In genomic region chr11:105951601-105952044, GRCm38 (mm10) we compare ENCODE assay signal across 22 mouse cellular contexts. TPM values are rescaled to one million over a fixed set of nuclear protein-coding genes. Genes with fewer than 3 reads are reported as not detected.
DNase-seq lines count a peak whose midpoint lies in the region; ATAC-seq and TF ChIP-seq lines count a peak whose summit lies in the region.
"Had no signal": no experiment of that assay in that cellular context is flagged by ENCODE, and none has a peak within 500 bp of the region (broad histone marks: within the 10 kb centered on the region; RNA-seq: fewer than 3 reads in every experiment).

No protein-coding gene starts in this region.

- no peak overlapping the region for H3K9ac ChIP-seq in embryonic facial prominence, embryonic 11.5 days (replicated peaks; ENCODE audit: low read length)
- H3K9ac ChIP-seq in liver, embryonic 12.5 days, result no peak overlapping the region
- H3K9ac ChIP-seq: lung, embryonic 15.5 days; neural tube, embryonic 12.5 days had no signal

- H3K27me3 ChIP-seq in embryonic facial prominence, embryonic 11.5 days (ENCODE audit: control insufficient read depth, insufficient read depth, low read length), result no peaks in the 10 kb centered on the region
- 0 out of 2 replicates have a peak, but pooled peaks cover 3% of the 10 kb centered on the region for H3K27me3 ChIP-seq in embryonic facial prominence, embryonic 10.5 days (replicated peaks; ENCODE audit: low read depth, poor library complexity, severe bottlenecking)
- no peaks in the 10 kb centered on the region for H3K27me3 ChIP-seq in small intestine, adult 2 months (ENCODE audit: control insufficient read depth, insufficient read depth, low read length)
- peaks cover 32% of the 10 kb centered on the region for H3K27me3 ChIP-seq in liver, embryonic 12.5 days (replicated peaks)
- H3K27me3 ChIP-seq: lung, embryonic 15.5 days; neural tube, embryonic 12.5 days had no signal

- no peak for ATAC-seq in embryonic facial prominence, embryonic 11.5 days (replicated peaks; ENCODE audit: insufficient number of reproducible peaks, low FRiP score, low TSS enrichment, low read depth)
- ATAC-seq in liver, embryonic 12.5 days, result no peak
- ATAC-seq: midbrain, embryonic 16.5 days had no signal

- H3K27ac ChIP-seq in embryonic facial prominence, embryonic 11.5 days (replicated peaks; ENCODE audit: low read depth, low read length), result no peak overlapping the region
- no peak overlapping the region for H3K27ac ChIP-seq in embryonic facial prominence, embryonic 10.5 days (replicated peaks)
- H3K27ac ChIP-seq in small intestine, adult 2 months (ENCODE audit: insufficient read depth, low read depth, low read length), result peak overlapping the region; percentile 89; the same call in 1 of the 2 replicates
- no peak overlapping the region for H3K27ac ChIP-seq in liver, embryonic 12.5 days
- H3K27ac ChIP-seq: forebrain, embryonic 10.5 days; lung, embryonic 15.5 days; neural tube, embryonic 12.5 days had no signal

- no peak overlapping the region for H3K4me3 ChIP-seq in embryonic facial prominence, embryonic 11.5 days (ENCODE audit: low read depth, low read length)
- no peak overlapping the region for H3K4me3 ChIP-seq in embryonic facial prominence, embryonic 10.5 days
- no peak overlapping the region for H3K4me3 ChIP-seq in small intestine, adult 2 months (ENCODE audit: low read depth, low read length)
- no peak overlapping the region for H3K4me3 ChIP-seq in liver, embryonic 12.5 days
- H3K4me3 ChIP-seq: forebrain, embryonic 10.5 days; lung, embryonic 15.5 days; neural tube, embryonic 12.5 days had no signal

- no peak for TF ChIP-seq POLR2A in small intestine, adult 2 months (IDR thresholded peaks at IDR 0.05; ENCODE audit: low read depth, low read length)

- H3K4me2 ChIP-seq in embryonic facial prominence, embryonic 11.5 days (ENCODE audit: low read depth, low read length), result no peak overlapping the region
- H3K4me2 ChIP-seq in liver, embryonic 12.5 days, result no peak overlapping the region
- H3K4me2 ChIP-seq: liver, embryonic 11.5 days; lung, embryonic 15.5 days; neural tube, embryonic 12.5 days had no signal

- 33% methylated on average over 3 of the region's 3 CpGs for WGBS in embryonic facial prominence, embryonic 11.5 days
- 33% methylated on average over 3 of the region's 3 CpGs for WGBS in embryonic facial prominence, embryonic 10.5 days
- 69% methylated on average over 3 of the region's 3 CpGs for whole genome bisulfite sequencing in small intestine, adult 2 months
- WGBS in liver, embryonic 12.5 days (ENCODE audit: insufficient replicate concordance), result 48% methylated on average over 3 of the region's 3 CpGs

- H3K4me1 ChIP-seq in embryonic facial prominence, embryonic 11.5 days (ENCODE audit: control insufficient read depth, insufficient read depth, low read length), result no peaks in the 10 kb centered on the region
- peaks cover 28% of the 10 kb centered on the region for H3K4me1 ChIP-seq in embryonic facial prominence, embryonic 10.5 days
- H3K4me1 ChIP-seq in small intestine, adult 2 months (ENCODE audit: control insufficient read depth, insufficient read depth, insufficient read length, low read length), result peaks cover 46% of the 10 kb centered on the region
- H3K4me1 ChIP-seq in liver, embryonic 12.5 days, result peaks cover 7% of the 10 kb centered on the region
- H3K4me1 ChIP-seq: neural tube, embryonic 12.5 days had no signal

- no peak for TF ChIP-seq CTCF in small intestine, adult 2 months (IDR thresholded peaks at IDR 0.05; ENCODE audit: extremely low read depth, insufficient read length, insufficient replicate concordance, low read depth, low read length)

- no peaks in the 10 kb centered on the region for H3K36me3 ChIP-seq in embryonic facial prominence, embryonic 11.5 days (replicated peaks; ENCODE audit: control insufficient read depth, insufficient read depth, low read depth, low read length)
- H3K36me3 ChIP-seq in embryonic facial prominence, embryonic 10.5 days (replicated peaks), result no peaks in the 10 kb centered on the region
- no peaks in the 10 kb centered on the region for H3K36me3 ChIP-seq in small intestine, adult 2 months (ENCODE audit: control insufficient read depth, insufficient read depth, low read length)
- no peaks in the 10 kb centered on the region for H3K36me3 ChIP-seq in liver, embryonic 12.5 days
- H3K36me3 ChIP-seq: forebrain, embryonic 10.5 days; lung, embryonic 15.5 days; neural tube, embryonic 12.5 days had no signal

- DNase-seq in embryonic facial prominence, embryonic 11.5 days (ENCODE audit: low spot score), result peak; percentile 14
- no peak for DNase-seq in embryonic facial prominence, embryonic 10.5 days (ENCODE audit: low spot score)
- DNase-seq in kidney, adult 11 months, result peak; percentile 71
- DNase-seq in kidney, postnatal 10 days, result peak; percentile 56
- no peak for DNase-seq in heart, adult 18-20 months
- no peak for DNase-seq in T-cell, adult 2 months (ENCODE audit: low spot score)
- DNase-seq: cerebellum, adult 11-12 months; thymus, adult 18-20 months had no signal

- H3K9me3 ChIP-seq in embryonic facial prominence, embryonic 11.5 days (replicated peaks; ENCODE audit: control insufficient read depth, low read length), result no peaks in the 10 kb centered on the region
- H3K9me3 ChIP-seq in embryonic facial prominence, embryonic 10.5 days, result no peaks in the 10 kb centered on the region
- H3K9me3 ChIP-seq in liver, embryonic 12.5 days (replicated peaks), result no peaks in the 10 kb centered on the region
- H3K9me3 ChIP-seq: forebrain, embryonic 10.5 days; lung, embryonic 15.5 days; neural tube, embryonic 12.5 days had no signal

RNA-seq across cellular contexts. Expression of gene Cyb561, which starts 1.5 kb away (rescaled TPM):
- 9.9 and 13.4 TPM in 2 replicates for polyA plus RNA-seq in embryonic facial prominence, embryonic 11.5 days (2014; fragmentation: Nextera tagmentation; extraction: Ambion mirVana)
- 13.2 and 14.0 TPM in 2 replicates for polyA plus RNA-seq in embryonic facial prominence, embryonic 10.5 days (2016; fragmentation: Nextera tagmentation; extraction: Ambion mirVana)
- polyA plus RNA-seq in small intestine, adult 2 months (2012; rRNA removed), result 36.2 and 56.3 TPM in 2 replicates
- 1.9 TPM in 2 replicates for polyA plus RNA-seq in liver, embryonic 12.5 days (2016; fragmentation: Nextera tagmentation; extraction: Ambion mirVana)
- 1 to 10 TPM; 6.9 to 9.0 TPM for total RNA-seq in heart, adult 18-20 months (2021)

RNA-seq across cellular contexts. Expression of gene Ace, which starts 16.1 kb away (rescaled TPM):
- 0.41 and 0.47 TPM in 2 replicates for polyA plus RNA-seq in embryonic facial prominence, embryonic 11.5 days (2014; fragmentation: Nextera tagmentation; extraction: Ambion mirVana)
- 0.45 and 0.50 TPM in 2 replicates for polyA plus RNA-seq in embryonic facial prominence, embryonic 10.5 days (2016; fragmentation: Nextera tagmentation; extraction: Ambion mirVana)
- polyA plus RNA-seq in small intestine, adult 2 months (2012; rRNA removed), result 176 and 892 TPM in 2 replicates
- 0.07 TPM in 2 replicates for polyA plus RNA-seq in liver, embryonic 12.5 days (2016; fragmentation: Nextera tagmentation; extraction: Ambion mirVana)
- total RNA-seq in heart, adult 18-20 months (2021), result 10 to 100 TPM; 22.2 to 25.1 TPM

RNA-seq across cellular contexts. Expression of gene Ace3, which starts 42.9 kb away (rescaled TPM):
- not detected in 2 replicates for polyA plus RNA-seq in embryonic facial prominence, embryonic 11.5 days (2014; fragmentation: Nextera tagmentation; extraction: Ambion mirVana)
- not detected in 2 replicates for polyA plus RNA-seq in embryonic facial prominence, embryonic 10.5 days (2016; fragmentation: Nextera tagmentation; extraction: Ambion mirVana)
- not detected in 2 replicates for polyA plus RNA-seq in small intestine, adult 2 months (2012; rRNA removed)
- polyA plus RNA-seq in liver, embryonic 12.5 days (2016; fragmentation: Nextera tagmentation; extraction: Ambion mirVana), result not detected in 2 replicates
- total RNA-seq in heart, adult 18-20 months (2021), result not detected
- total RNA-seq: gastrocnemius, postnatal 4 days; hematopoietic stem cell, adult 5-6 weeks; layer of hippocampus, postnatal 10 days; left cerebral cortex, postnatal 10 days had no signal
- polyA plus RNA-seq: cortical plate, adult 2 months; forebrain, embryonic 10.5 days; heart, embryonic 14.5 days; intestine, embryonic 14.5 days; liver, embryonic 11.5 days; midbrain, embryonic 16.5 days; neural tube, embryonic 12.5 days had no signal

RNA-seq across cellular contexts. Expression of gene Kcnh6, which starts 56.3 kb away (rescaled TPM):
- polyA plus RNA-seq in embryonic facial prominence, embryonic 11.5 days (2014; fragmentation: Nextera tagmentation; extraction: Ambion mirVana), result 0.32 and 0.33 TPM in 2 replicates
- polyA plus RNA-seq in embryonic facial prominence, embryonic 10.5 days (2016; fragmentation: Nextera tagmentation; extraction: Ambion mirVana), result 0.30 and 0.48 TPM in 2 replicates
- polyA plus RNA-seq in small intestine, adult 2 months (2012; rRNA removed), result 0.88 and 2.6 TPM in 2 replicates
- 0.06 and 0.08 TPM in 2 replicates for polyA plus RNA-seq in liver, embryonic 12.5 days (2016; fragmentation: Nextera tagmentation; extraction: Ambion mirVana)
- under 1 TPM in 1 of 2 experiments, not detected in 1; 0.15 TPM for total RNA-seq in heart, adult 18-20 months (2021)

Comparison
In these comparisons a context has a peak if more than half of its experiments do, and no peak if none do; other contexts are left out.
1. DNase-seq: peak in embryonic facial prominence, embryonic 11.5 days (single experiment), kidney, adult 11 months (single experiment) and kidney, postnatal 10 days (single experiment); none in embryonic facial prominence, embryonic 10.5 days (single experiment), heart, adult 18-20 months (0 of 2) and T-cell, adult 2 months (single experiment).
2. RNA of gene Ace, which starts 16.1 kb away (polyA plus RNA-seq): 176 to 892 TPM in small intestine, adult 2 months; 0.45 to 0.50 TPM in embryonic facial prominence, embryonic 10.5 days, 0.41 to 0.47 TPM in embryonic facial prominence, embryonic 11.5 days and 0.07 TPM in liver, embryonic 12.5 days; every median in the first group is over 100 times any median in the second.